Mouse (Mus musculus): ENCODE measurements at regions not wholly inside any gene's neighbourhood (a gene's known extent, or its start where the extent isn't known, plus 50 kb on each side); places are given as distances from the start of the nearest gene placed in this dataset.

- no peak for TF ChIP-seq POLR2A (IDR thresholded peaks at IDR 0.05; ENCODE audit: control insufficient read depth, extremely low read depth, insufficient read depth, low read length, poor library complexity)
- TF ChIP-seq CTCF (IDR thresholded peaks at IDR 0.05; ENCODE audit: borderline replicate concordance, control insufficient read depth, extremely low read depth, insufficient read depth, low read length, poor library complexity): no peak
These were observed 564.6 kb upstream of the Adam5 start for GRCm38 (mm10) chr8:25388811-25389210.
